Mouse (Mus musculus): ENCODE data around the gene Plk5. TPM values are rescaled to one million over a fixed set of nuclear protein-coding genes. Genes with fewer than 3 reads are reported as not detected.
A peak's percentile ranks its signal among the peaks of the same experiment; 100 is the strongest.

The Plk5 gene
- polyA plus RNA-seq, 1 experiment = 11.1 TPM

GRCm38 (mm10) chr10:80336263-80336662 lies 20.0 kb upstream of the Plk5 start:
- Histone ChIP-seq H3K4me1 (ENCODE audit: control insufficient read depth, insufficient read depth, low read length) (peaks cover 2% of the 10 kb centered on the region), H3K4me3 (ENCODE audit: low read depth, low read length) (no peak overlapping the region), H3K9me3 (replicated peaks; ENCODE audit: control insufficient read depth, insufficient read depth, low read length, poor library complexity, severe bottlenecking) (no peaks in the 10 kb centered on the region), H3K27ac (ENCODE audit: insufficient read depth, low read length) (no peak overlapping the region), H3K36me3 (ENCODE audit: control insufficient read depth, insufficient read depth, low read length, poor library complexity, severe bottlenecking) (no peaks in the 10 kb centered on the region), H3K27me3 (ENCODE audit: control insufficient read depth, insufficient read depth, low read length, poor library complexity, severe bottlenecking) (no peaks in the 10 kb centered on the region), H3K9ac (ENCODE audit: low read depth, poor library complexity, severe bottlenecking) (0 out of 2 replicates have a peak overlapping the region, but pooled peaks have one; percentile 60)
- TF ChIP-seq CTCF (IDR thresholded peaks at IDR 0.05; ENCODE audit: low read depth, low read length) (no peak), POLR2A (IDR thresholded peaks at IDR 0.05; ENCODE audit: insufficient read depth, low read length) (no peak), EP300 (IDR thresholded peaks at IDR 0.05; ENCODE audit: insufficient read depth, low read depth, low read length) (no peak)

GRCm38 (mm10) chr10:80339941-80340750 lies 16.1 kb upstream of the Plk5 start:
- Histone ChIP-seq H3K36me3 (ENCODE audit: control insufficient read depth, insufficient read depth, low read length, poor library complexity, severe bottlenecking) (no peaks in the 10 kb centered on the region), H3K27me3 (ENCODE audit: control insufficient read depth, insufficient read depth, low read length, poor library complexity, severe bottlenecking) (no peaks in the 10 kb centered on the region), H3K27ac (ENCODE audit: insufficient read depth, low read length) (no peak overlapping the region), H3K4me3 (ENCODE audit: low read depth, low read length) (no peak overlapping the region), H3K9me3 (replicated peaks; ENCODE audit: control insufficient read depth, insufficient read depth, low read length, poor library complexity, severe bottlenecking) (no peaks in the 10 kb centered on the region), H3K4me1 (ENCODE audit: control insufficient read depth, insufficient read depth, low read length) (peaks cover 4% of the 10 kb centered on the region), H3K9ac (ENCODE audit: low read depth, poor library complexity, severe bottlenecking) (peak overlapping the region; percentile 16; the same call in 1 of the 2 replicates)
- TF ChIP-seq EP300 (IDR thresholded peaks at IDR 0.05; ENCODE audit: insufficient read depth, low read depth, low read length) (no peak), POLR2A (IDR thresholded peaks at IDR 0.05; ENCODE audit: insufficient read depth, low read length) (no peak), CTCF (IDR thresholded peaks at IDR 0.05; ENCODE audit: low read depth, low read length) (peak; percentile 85)

- TF ChIP-seq POLR2A (IDR thresholded peaks at IDR 0.05; ENCODE audit: insufficient read depth, low read length) (no peak), CTCF (IDR thresholded peaks at IDR 0.05; ENCODE audit: low read depth, low read length) (no peak), EP300 (IDR thresholded peaks at IDR 0.05; ENCODE audit: insufficient read depth, low read depth, low read length) (no peak)
- no peak overlapping the region for H3K27ac ChIP-seq (ENCODE audit: insufficient read depth, low read length)
These were observed 15.2 kb upstream of the Plk5 start for GRCm38 (mm10) chr10:80341026-80341425.

GRCm38 (mm10) chr10:80341491-80342304 lies 14.6 kb upstream of the Plk5 start:
- H3K27ac ChIP-seq (ENCODE audit: insufficient read depth, low read length) = no peak overlapping the region
- no peak for TF ChIP-seq CTCF (IDR thresholded peaks at IDR 0.05; ENCODE audit: low read depth, low read length)
- TF ChIP-seq EP300 (IDR thresholded peaks at IDR 0.05; ENCODE audit: insufficient read depth, low read depth, low read length) = no peak
- TF ChIP-seq POLR2A (IDR thresholded peaks at IDR 0.05; ENCODE audit: insufficient read depth, low read length) = no peak
- peak overlapping the region; percentile 58 for H3K4me3 ChIP-seq (ENCODE audit: low read depth, low read length)
- no peaks in the 10 kb centered on the region for H3K27me3 ChIP-seq (ENCODE audit: control insufficient read depth, insufficient read depth, low read length, poor library complexity, severe bottlenecking)
- peak overlapping the region; percentile 5 for H3K9ac ChIP-seq (ENCODE audit: low read depth, poor library complexity, severe bottlenecking)
- no peaks in the 10 kb centered on the region for H3K9me3 ChIP-seq (replicated peaks; ENCODE audit: control insufficient read depth, insufficient read depth, low read length, poor library complexity, severe bottlenecking)
- no peaks in the 10 kb centered on the region for H3K36me3 ChIP-seq (ENCODE audit: control insufficient read depth, insufficient read depth, low read length, poor library complexity, severe bottlenecking)
- peaks cover 4% of the 10 kb centered on the region for H3K4me1 ChIP-seq (ENCODE audit: control insufficient read depth, insufficient read depth, low read length)

More at GRCm38 (mm10) chr10:80341026-80341425, 15.2 kb upstream of the Plk5 start:
- H3K4me1 ChIP-seq (ENCODE audit: control insufficient read depth, insufficient read depth, low read length) = peaks cover 4% of the 10 kb centered on the region
- 0 out of 2 replicates have a peak overlapping the region, but pooled peaks have one; percentile 5 for H3K9ac ChIP-seq (ENCODE audit: low read depth, poor library complexity, severe bottlenecking)
- no peaks in the 10 kb centered on the region for H3K27me3 ChIP-seq (ENCODE audit: control insufficient read depth, insufficient read depth, low read length, poor library complexity, severe bottlenecking)
- no peaks in the 10 kb centered on the region for H3K9me3 ChIP-seq (replicated peaks; ENCODE audit: control insufficient read depth, insufficient read depth, low read length, poor library complexity, severe bottlenecking)
- no peaks in the 10 kb centered on the region for H3K36me3 ChIP-seq (ENCODE audit: control insufficient read depth, insufficient read depth, low read length, poor library complexity, severe bottlenecking)
- H3K4me3 ChIP-seq (ENCODE audit: low read depth, low read length) = peak overlapping the region; percentile 58; the same call in 1 of the 2 replicates

- Histone ChIP-seq H3K4me3 (ENCODE audit: low read depth, low read length) (peak overlapping the region; percentile 58), H3K27ac (ENCODE audit: insufficient read depth, low read length) (no peak overlapping the region), H3K9ac (ENCODE audit: low read depth, poor library complexity, severe bottlenecking) (peak overlapping the region; percentile 5), H3K27me3 (ENCODE audit: control insufficient read depth, insufficient read depth, low read length, poor library complexity, severe bottlenecking) (no peaks in the 10 kb centered on the region), H3K4me1 (ENCODE audit: control insufficient read depth, insufficient read depth, low read length) (peaks cover 4% of the 10 kb centered on the region), H3K36me3 (ENCODE audit: control insufficient read depth, insufficient read depth, low read length, poor library complexity, severe bottlenecking) (no peaks in the 10 kb centered on the region), H3K9me3 (replicated peaks; ENCODE audit: control insufficient read depth, insufficient read depth, low read length, poor library complexity, severe bottlenecking) (no peaks in the 10 kb centered on the region)
- TF ChIP-seq CTCF (IDR thresholded peaks at IDR 0.05; ENCODE audit: low read depth, low read length) (no peak), POLR2A (IDR thresholded peaks at IDR 0.05; ENCODE audit: insufficient read depth, low read length) (no peak), EP300 (IDR thresholded peaks at IDR 0.05; ENCODE audit: insufficient read depth, low read depth, low read length) (no peak)
These were observed 13.9 kb upstream of the Plk5 start for GRCm38 (mm10) chr10:80342305-80342748.

Measured in ES-Bruce4 (cell line).